Mouse (Mus musculus): ENCODE data around the gene Zswim3.

The Zswim3 gene

DNA sequence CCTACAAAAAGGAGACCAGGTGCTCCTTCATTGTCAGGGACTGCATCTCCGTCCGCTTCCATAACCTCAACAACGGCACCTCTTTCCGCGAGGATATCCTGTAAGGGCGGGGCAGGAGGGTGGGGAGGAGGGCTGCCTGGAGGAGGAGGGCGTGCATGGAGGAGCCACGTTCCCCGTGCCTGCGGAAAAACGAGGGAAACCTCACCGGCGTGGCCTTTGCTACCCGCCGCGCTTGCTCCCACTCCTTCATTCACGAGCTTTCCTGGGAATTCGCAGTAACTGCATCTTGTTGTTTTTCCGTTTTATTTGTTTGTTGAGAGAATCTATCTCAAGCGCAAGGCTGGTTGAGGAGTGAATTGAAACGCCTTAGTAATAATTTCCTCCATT, 427 bp downstream of the Zswim3 start:
- DNase-seq (ENCODE audit: low read depth, low spot score) = no peak

DNA sequence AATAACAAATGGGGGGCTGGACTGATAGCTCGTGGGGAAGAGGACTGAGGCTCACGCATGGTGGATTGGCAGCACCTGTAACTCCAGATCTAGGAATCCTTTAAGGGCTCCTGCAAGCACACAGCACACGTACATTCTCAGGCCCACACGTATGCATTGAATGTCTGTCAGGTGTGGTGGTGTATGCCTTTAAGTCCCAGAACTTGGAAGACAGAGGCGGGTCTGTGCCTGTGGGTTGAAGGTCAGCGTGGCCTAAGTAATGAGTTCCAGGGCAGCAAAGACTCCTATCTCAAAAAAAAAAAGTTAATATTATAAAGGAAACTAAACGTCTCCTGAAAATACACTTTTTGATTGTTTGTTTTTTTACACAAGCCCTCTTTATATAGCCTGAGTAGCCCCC, 1.7 kb downstream of the Zswim3 start:
- no peak for DNase-seq (ENCODE audit: low read depth, low spot score)

DNA sequence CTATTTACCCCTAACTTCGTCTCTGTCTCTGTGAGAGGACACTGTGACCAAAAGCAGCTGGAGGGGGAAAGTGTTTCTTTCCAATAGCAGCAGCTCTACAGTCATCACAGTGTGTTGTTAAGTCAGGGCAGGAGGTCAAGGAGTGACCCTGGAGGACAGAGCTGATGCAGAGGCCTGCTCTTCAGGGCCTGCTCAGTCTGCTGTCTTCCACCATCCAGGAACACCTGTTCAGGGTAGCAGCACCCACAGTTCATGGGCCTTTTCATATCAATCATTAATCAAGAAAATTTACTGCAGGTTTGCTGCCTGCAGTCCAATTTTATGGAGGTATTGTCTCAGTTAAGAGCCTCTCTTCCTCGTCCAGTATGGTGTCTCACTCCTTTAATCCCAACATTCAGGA, 8.7 kb downstream of the Zswim3 start:
- DNase-seq (ENCODE audit: low read depth, low spot score) = no peak

DNA sequence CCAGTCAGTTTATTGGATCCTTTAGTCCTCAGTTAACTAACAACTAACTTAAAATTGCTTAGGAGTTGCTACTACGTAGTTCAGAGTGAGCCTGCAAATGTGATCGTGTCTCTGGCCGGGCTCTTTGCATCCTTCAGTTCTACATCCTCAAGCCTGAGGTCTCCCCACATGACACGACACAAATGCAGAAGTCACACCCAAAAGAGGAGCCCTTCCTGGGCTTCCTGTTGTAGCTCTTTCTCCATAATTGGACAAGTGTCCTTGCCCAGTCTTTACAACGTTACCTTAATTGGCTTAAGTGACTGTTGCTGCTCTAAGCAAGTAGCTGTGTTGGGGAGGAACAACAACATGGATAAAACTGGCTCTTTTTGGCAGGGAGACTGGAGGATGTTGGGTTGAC, 10.4 kb downstream of the Zswim3 start:
- DNase-seq (ENCODE audit: low read depth, low spot score) = no peak

DNA sequence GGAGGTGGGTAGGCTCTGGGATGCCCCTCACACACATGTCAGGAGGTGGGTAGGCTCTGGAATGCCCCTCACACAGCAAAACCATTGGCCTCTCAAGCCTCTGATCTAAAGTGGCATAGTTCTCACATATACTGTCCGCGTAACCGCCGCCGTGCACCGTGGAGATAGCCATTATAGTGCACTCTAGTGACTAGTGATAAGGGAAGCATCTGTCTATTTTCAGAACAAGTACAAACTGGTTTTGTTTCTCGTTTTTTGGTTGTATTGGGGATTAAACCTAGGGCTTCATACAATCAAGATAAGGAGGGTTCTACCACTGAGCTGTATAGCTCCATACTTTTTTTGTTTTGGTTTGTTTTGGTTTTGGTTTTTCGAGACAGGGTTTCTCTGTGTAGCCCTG, 10.9 kb downstream of the Zswim3 start:
- DNase-seq (ENCODE audit: low read depth, low spot score) = no peak

DNA sequence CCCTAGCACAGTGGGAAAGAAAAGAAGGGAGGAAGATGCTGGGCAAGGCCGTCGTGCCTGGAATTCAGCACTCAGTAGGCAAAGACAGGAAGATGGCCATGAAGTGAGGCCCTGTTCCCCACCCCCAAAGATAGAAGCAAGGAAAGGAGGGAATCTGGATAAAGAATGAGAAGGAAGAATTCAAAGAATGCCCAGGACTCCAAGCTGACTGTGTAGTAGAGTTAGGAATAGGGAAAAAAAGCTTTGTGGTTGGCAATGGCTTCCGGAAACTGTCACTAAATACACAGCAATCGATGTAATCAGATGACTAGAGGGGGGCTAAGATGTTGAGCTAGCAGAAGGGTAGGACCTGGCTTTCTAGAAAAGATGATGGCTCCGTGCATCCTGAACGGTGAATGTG, 12.3 kb downstream of the Zswim3 start:
- no peak for DNase-seq (ENCODE audit: low read depth, low spot score)

DNA sequence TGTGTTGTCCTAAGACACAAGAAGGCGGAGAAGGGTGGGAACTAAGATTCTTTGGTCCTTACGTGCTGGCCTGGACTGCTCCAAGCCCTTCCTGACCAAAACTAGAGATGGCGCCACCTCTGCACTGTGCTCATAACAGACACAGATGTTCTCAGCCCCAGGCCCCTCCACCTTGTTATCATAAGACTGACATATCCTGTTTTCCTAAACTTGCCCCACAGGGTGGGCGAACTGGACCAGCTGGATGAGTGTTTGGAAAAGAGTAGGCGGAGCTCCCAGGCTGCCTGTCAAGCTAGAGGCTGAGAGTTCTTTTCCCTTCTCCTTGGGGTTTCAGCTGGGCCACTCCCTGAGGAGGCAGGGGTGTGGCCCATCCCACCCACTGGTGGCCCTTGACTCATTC, 12.8 kb downstream of the Zswim3 start:
- peak; percentile 49 for DNase-seq (ENCODE audit: low read depth, low spot score)

DNA sequence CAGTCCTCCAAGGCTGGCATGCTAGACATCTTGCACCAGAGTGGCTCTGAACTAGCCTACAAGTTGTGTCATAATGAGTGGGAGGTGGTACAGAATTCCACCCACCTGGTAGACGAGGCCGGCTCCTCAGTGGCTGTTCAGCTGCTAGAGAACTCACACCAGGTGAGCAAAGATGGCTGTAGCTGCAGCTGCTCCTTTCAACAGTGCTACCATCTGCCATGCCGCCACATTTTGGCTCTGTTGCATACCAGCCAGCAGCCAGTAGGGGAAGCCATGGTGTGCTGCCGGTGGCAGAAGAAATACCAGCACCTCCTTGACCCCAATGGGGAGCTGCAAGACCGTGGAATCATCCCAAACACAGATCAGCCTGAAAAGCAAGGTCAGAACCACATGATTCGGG, 16.2 kb downstream of the Zswim3 start:
- no peak for DNase-seq (ENCODE audit: low read depth, low spot score)

DNA sequence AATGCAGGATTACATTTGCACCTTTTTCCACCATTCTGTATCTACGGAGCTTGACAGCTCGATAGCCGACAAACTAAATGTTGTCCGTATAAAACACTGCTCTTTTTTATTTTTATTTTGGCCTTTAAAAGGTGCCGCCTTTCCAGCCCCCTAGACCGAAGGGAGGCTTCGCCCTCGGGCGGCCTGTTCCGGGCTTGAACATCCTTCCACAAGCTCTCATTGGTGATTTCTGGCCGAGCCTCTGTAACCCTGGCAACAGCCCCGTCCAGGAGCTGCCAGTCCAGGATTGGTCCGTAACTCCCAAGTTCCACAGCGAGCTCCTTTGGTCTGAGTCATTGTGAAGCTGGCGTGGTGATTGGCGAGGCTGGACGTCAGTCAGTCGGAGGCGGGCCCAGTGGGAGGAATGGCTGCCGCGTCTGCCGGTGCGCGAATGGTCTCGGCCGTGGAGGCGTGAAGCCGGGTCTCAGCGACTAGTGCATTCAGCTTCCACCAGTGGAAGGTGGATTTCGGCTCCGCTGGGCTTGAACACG, 17.8 kb downstream of the Zswim3 start, which contains the start of gene Zswim1:
Zswim1 (plus strand) TSS at position 51 of the 530 bp plus-strand sequence.
- peak; percentile 98 for DNase-seq (ENCODE audit: low read depth, low spot score)

DNA sequence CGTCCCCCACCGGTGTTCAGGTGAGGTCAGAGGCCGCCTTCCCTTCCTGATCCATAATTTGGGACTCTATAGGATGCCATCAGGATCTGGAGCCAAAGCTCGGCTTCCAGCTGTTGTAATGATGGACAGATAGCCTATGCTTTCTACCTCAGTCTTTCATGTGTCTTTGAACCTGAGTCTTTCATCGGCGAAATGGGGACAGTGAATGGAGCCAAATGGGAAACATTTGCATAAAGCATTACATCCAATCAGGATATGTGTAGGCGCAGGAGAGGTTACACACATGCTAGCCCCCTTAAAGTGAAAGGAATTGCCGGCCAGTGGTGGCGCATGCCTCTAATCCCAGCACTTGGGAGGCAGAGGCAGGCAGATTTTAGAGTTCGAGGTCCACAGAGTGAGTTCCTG, 18.3 kb downstream of the Zswim3 start:
- DNase-seq (ENCODE audit: low read depth, low spot score) = peak; percentile 48

DNA sequence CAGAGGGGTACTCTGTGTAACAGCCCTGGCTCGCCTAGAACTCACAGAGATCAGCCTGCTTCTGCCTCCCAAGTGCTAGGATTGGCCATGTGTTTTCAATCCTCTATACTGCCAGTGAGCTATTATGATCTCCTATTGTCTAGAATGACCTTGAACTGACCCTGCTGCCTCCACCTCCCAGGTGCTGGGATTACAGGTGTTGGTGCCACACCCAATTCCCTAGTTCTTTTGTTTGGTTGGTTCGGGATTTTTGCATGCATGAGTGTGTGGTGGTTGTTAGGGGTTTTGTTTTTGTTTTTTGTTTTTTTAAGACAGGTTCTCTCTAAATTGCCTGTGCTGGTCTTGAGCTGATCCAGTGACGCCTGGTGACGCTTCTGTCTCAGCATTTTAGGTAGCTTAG, 19.1 kb downstream of the Zswim3 start:
- DNase-seq (ENCODE audit: low read depth, low spot score) = no peak

DNA sequence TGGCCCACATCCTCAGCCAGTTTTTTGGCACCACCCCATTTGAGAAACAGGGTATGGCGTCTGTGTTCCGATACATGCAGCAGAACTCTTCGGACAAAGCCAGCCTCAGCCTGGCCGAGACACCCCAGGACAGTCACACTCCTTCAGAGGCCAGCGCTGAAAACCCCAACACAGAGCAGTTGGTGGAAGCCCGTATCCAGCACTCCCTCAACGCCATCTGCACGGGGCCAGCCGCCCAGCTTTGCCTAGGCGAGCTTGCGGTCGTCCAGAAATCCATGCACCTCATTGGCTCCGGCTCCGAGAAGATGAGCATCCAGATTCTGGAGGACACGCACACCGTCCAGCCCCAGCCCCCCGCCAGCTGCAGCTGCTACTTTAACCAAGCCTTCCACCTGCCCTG, 20.6 kb downstream of the Zswim3 start:
- no peak for DNase-seq (ENCODE audit: low read depth, low spot score)

DNA sequence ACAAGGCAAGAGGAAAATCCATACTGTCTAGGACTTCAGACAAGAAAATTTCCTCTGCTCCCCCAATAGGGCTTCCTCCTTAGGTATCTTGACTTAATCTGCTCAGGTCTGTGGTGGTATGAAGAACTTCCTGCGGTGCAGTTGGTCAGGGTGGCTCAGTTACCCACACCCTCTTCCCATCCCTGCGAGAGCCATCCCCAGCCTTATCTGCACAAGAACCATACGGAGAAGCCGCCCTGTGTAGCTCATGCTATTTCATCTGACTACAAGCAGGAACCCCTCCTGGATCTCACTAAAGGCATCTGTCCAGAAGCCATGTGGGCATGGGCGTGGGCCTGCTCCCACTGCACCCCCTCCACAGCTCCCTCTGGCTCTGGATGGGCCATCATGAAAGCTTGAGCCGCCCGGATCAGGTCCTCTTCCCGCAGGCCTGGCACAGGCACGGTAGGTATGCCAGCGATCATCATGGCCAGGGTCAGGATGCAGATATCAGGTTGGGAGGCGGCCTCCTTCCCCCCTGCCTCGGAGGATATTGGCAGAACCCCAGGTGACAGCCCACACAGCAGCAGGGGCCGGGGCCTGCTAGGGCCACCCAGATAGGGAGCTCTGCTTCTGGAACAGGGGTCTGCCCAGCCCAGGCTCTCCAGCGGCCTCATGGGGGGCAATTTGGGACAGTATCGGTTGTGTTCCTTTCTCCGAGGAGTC, 22.4 kb downstream of the Zswim3 start:
- DNase-seq (ENCODE audit: low read depth, low spot score) = no peak

DNA sequence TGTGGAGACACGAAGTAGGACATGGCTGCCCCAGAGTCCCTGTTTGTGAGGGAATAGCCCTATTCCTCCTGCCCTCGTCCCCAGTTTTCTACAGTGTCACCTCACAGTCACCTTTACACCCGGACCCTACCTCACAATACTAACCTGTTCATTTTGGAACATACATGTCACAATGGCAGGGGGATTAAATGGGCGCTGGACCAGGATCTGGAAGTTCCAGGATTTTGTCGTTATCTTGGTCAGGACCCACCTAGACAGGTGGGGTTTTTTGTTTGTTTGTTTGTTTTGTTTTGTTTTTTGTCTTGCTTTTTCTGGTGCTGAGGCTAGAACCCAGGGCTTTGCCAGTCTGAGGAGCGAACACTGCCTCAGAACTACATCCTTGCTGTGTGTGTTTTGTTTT, 23.5 kb downstream of the Zswim3 start, which contains the start of gene Spata25:
Spata25 (minus strand) TSS at position 101 of the 400 bp plus-strand sequence.
- DNase-seq (ENCODE audit: low read depth, low spot score) = no peak

DNA sequence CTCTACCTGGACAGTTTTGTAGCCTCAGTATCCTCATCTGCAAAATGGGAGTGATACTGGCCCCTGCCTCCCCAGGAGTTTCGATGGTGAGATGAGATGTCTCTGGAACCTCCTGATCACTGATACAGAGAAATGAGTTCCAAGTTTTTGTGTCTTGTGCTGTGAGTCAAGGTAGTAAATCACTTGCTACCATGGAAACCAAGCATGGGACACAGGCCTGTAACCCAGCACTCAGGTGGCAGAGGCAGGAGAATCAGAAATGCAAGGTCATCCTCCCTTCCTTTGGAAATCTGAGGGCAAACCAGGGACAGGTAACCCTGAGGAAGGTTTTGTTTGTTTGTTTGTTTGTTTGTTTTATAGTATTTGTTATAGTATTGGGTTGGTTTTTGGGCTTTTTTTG, 24.2 kb downstream of the Zswim3 start:
- no peak for DNase-seq (ENCODE audit: low read depth, low spot score)

DNA sequence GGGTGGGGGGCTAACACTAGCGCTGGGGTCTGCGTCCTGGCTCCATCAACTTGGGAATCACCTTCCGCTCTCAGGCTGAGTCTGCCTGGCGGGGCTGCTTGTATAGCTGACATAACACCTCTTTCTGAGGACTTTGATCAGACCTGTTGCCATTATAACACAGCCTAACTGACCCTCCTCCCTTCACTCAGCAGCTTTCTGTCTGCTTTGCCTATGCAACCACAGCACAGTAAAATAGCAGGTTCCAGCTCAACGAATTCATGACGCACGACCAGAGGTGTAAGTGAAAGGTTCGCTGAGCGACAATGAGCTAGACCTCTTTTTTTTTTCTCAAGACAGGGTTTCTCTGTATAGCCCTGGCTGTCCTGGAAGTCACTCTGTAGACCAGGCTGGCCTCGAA, 26.1 kb downstream of the Zswim3 start:
- no peak for DNase-seq (ENCODE audit: low read depth, low spot score)

DNA sequence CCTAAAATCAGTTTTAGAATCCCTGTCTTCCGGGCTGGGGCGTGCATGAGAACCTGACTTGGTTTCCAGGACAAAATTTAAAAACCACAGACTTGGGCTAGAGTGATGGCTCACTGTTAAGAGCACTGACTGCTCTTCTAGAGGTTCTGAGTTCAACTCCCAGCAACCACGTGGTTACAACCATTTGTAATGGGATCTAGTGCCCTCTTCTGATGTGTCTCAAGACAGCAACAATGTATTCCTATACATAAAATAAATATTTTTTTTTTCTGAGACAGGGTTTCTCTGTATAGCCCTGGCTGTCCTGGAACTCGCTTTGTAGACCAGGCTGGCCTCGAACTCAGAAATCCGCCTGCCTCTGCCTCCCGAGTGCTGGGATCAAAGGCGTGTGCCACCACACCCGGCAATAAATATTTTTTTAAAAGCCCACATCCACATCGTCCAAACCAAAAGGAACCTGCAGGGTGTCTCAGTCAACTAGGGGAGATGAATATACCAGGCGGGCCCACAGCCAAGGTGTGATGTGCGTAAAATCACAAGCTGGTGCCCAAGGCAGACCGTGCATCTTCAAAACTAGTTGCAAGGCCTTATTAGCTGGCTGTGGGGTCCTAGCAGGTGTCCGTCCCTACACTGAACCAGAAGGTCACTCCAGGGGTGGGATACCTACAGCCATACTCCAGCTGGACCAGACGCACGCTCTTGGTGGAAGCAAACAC, 27.3 kb downstream of the Zswim3 start:
- DNase-seq (ENCODE audit: low read depth, low spot score) = no peak

DNA sequence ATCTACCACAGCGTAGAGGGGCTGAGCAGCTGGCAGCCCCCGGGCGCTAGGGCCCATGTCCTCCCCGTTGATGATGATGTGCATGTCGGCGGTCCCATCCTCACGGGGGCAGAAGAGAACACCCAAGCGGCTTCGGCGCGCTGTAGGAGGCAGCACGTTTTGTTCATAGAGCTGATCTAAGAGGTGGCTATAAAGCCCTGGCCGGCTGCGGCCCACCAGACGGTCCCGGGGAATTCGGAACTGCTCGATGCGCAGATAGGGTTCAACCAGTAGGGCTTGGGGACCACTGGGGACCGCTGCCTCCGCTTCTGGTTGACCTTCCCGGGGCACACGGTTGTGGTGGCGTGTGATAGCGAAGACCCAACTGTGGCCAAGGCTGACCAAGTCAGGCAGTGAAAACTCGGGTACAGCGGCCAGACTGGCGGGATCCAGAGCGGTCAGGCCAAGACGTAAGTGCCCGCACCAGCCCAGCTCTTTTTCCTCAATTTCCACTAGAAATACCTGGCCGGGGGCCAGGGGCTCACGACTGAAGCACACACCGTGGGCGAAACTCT, 27.9 kb downstream of the Zswim3 start, which contains the start of gene Ctsa:
Ctsa (plus strand) TSS at position 126 of the 554 bp plus-strand sequence.
- peak; percentile 77 for DNase-seq (ENCODE audit: low read depth, low spot score)

DNA sequence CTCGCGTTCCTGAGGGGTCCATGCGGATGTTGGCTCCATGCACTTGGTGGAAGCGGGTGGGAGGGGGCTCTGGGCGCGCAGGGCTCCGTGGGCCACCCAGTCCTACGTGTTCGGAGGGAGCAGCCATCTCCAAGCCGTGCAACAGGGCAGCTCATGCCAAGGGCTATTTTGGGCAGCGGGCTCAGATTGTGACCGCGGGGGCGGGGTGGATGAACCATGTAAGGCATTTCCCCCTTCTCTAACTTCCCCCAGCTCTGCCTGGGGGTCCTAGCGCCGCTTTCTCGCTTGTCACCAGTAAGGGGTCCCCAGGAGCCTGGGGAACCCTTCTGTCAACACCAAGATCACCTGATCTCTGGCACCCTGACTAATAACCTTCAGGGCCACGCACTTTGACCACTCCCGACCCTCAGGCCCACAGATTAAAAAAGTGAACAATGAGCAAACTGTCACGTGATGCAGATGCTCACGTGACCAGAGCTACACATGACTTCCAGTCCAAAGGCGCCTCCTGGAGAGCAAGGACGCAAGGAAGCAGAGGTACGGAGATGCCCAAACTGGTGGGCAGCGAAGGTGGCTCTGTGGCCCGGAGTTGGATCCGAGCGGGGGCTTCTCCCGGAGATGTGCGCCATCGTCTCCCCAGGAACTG, 28.5 kb downstream of the Zswim3 start, which contains the start of gene Neurl2:
Neurl2 (minus strand) TSS at position 143 of the 646 bp plus-strand sequence.
- DNase-seq (ENCODE audit: low read depth, low spot score) = peak; percentile 100

DNA sequence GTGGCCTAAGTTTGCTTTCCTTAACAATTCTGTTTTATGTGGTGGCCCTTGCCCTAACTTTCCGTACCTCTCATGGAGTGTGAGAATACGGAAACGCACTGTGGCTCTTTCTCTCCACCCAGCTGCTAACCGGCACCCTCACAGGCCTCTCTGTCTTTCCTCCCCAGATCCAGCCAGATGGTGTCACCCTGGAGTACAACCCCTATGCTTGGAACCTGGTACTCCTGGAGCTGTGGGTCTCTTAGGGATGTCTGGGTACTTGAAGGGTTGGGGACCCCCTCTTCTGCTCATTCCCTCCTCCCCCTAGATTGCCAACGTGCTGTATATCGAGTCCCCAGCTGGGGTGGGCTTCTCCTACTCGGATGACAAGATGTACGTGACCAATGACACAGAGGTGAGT, 29.6 kb downstream of the Zswim3 start:
- no peak for DNase-seq (ENCODE audit: low read depth, low spot score)

DNA sequence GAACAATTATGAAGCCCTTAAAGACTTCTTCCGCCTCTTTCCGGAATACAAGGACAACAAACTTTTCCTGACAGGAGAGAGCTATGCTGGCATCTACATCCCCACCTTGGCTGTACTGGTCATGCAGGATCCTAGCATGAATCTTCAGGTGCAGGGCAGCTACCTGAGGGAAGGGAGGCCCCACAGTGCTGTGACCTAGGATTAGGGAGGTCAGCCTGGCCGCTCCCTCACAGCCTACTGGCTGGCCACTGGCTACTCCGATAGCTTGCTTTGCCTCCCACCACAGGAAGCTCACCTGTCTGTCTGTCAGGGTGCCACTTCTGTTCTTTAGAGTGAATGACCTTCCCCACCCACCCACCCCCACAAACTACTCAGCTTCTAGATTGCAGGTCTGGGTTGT, 30.3 kb downstream of the Zswim3 start:
- no peak for DNase-seq (ENCODE audit: low read depth, low spot score)

DNA sequence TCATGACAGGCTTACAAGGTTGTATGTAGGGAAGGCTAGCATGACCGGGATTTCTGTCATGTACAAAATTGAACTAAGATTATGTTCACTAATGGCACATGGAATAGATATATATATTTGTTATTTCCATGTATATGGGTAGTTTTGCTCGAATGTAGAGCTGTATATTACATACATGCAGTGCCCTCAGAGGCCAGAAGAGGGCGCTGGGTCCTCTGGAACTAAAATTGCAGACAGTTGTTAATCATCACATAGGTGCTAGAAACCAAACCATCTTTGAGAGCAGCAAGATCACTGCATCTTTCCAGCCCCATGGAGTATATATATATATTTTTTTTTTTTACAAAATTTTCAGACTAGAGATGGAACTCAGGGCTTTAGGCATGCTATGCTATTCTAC, 40.9 kb downstream of the Zswim3 start:
- no peak for DNase-seq (ENCODE audit: low read depth, low spot score)

Data from mesoderm, embryonic 11.5 days (tissue).